Mouse (Mus musculus) lung, embryonic 16.5 days (tissue): ENCODE measurements around the gene Plscr3. TPM values are rescaled to one million over a fixed set of nuclear protein-coding genes. Genes with fewer than 3 reads are reported as not detected.
A peak's percentile ranks its signal among the peaks of the same experiment; 100 is the strongest.

ENCODE experiments used
- ATAC-seq: fragments of 200-750 bp; cut with Nextera tagmentation; 2 replicates; pipeline ENCODE4 v1.8.0; 2017; ENCODE audit warnings: low read depth, mild to moderate bottlenecking, moderate library complexity
- H3K27ac ChIP-seq: fragments of 300-500 bp; sonication (generic); 2 replicates; pipeline ENCODE4 v1.5.1; 2014; ENCODE audit warnings: mild to moderate bottlenecking, control low read depth, low read length
- H3K27me3 ChIP-seq: fragments of 300-500 bp; sonication (generic); 2 replicates; pipeline ENCODE4 v1.6.1; 2014; ENCODE audit warnings: low read depth, low read length, mixed read lengths; ENCODE audit not compliant: control insufficient read depth, insufficient read depth
- H3K36me3 ChIP-seq: fragments of 300-500 bp; sonication (generic); 2 replicates; pipeline ENCODE4 v1.6.1; 2014; ENCODE audit warnings: low read length; ENCODE audit not compliant: control insufficient read depth, insufficient read depth
- H3K4me1 ChIP-seq: fragments of 300-500 bp; sonication (generic); replicated peaks from 2 replicates; pipeline ENCODE4 v1.6.1; 2014; ENCODE audit warnings: low read length, mixed read lengths; ENCODE audit not compliant: control insufficient read depth, insufficient read depth
- H3K4me2 ChIP-seq: fragments of 300-500 bp; sonication (generic); 2 replicates; pipeline ENCODE4 v1.6.1; 2014; ENCODE audit warnings: low read depth, low read length, control low read depth
- H3K4me3 ChIP-seq: fragments of 300-500 bp; sonication (generic); 2 replicates; pipeline ENCODE4 v1.5.1; 2014; ENCODE audit warnings: mild to moderate bottlenecking, low read length, control low read depth
- H3K9ac ChIP-seq: fragments of 300-500 bp; sonication (generic); 2 replicates; pipeline ENCODE4 v1.6.1; 2014; ENCODE audit warnings: low read length, control low read depth
- H3K9me3 ChIP-seq: fragments of 300-500 bp; sonication (generic); 2 replicates; pipeline ENCODE4 v1.6.1; 2016; ENCODE audit warnings: low read length; ENCODE audit not compliant: control insufficient read depth
- WGBS: fragments of 180-500 bp; shearing (Covaris S2); extraction: QIAGEN DNeasy Blood & Tissue Kit; methylation state at CpG from one replicate; pipeline ENCODE4 v1.1.7; 2014; 5-methylcytosine and 5-hydroxymethylcytosine counted together
- polyA plus RNA-seq: library from polyadenylated mRNA; unstranded; fragments of >200 nt; fragmentation: Nextera tagmentation; extraction: Ambion mirVana; gene quantifications from 2 replicates; pipeline ENCODE4 v1.2.1, GENCODE M21; 2015

The Plscr3 gene
- polyA plus RNA-seq, 1 experiment from 2014 or later: 137 TPM

- H3K4me2 ChIP-seq: no peak overlapping the region
- WGBS: 92% methylated on average over 2 of the region's 2 CpGs
- H3K9me3 ChIP-seq: no peaks in the 10 kb centered on the region
- no peaks in the 10 kb centered on the region for H3K36me3 ChIP-seq
- no peak for ATAC-seq
- no peaks in the 10 kb centered on the region; the same call in 1 of the 2 replicates for H3K27me3 ChIP-seq
- H3K27ac ChIP-seq: no peak overlapping the region
- H3K9ac ChIP-seq: no peak overlapping the region
- H3K4me3 ChIP-seq: no peak overlapping the region
- H3K4me1 ChIP-seq: peaks cover under 1% of the 10 kb centered on the region
These were observed 24.3 kb downstream of the Plscr3 start for GRCm38 (mm10) chr11:69870289-69871069.

- no peaks in the 10 kb centered on the region for H3K27me3 ChIP-seq
- peaks cover 13% of the 10 kb centered on the region for H3K4me1 ChIP-seq
- no peak overlapping the region for H3K4me3 ChIP-seq
- no peaks in the 10 kb centered on the region for H3K9me3 ChIP-seq
- ATAC-seq: no peak
- no peak overlapping the region for H3K9ac ChIP-seq
- no peak overlapping the region for H3K4me2 ChIP-seq
- H3K36me3 ChIP-seq: no peaks in the 10 kb centered on the region
- no peak overlapping the region for H3K27ac ChIP-seq
- 80% methylated on average over 7 of the region's 7 CpGs for WGBS
These were observed 25.6 kb downstream of the Plscr3 start for GRCm38 (mm10) chr11:69871822-69872221.

GRCm38 (mm10) chr11:69872451-69872850 lies 26.3 kb downstream of the Plscr3 start:
- H3K4me1 ChIP-seq: peaks cover 19% of the 10 kb centered on the region
- H3K27ac ChIP-seq: no peak overlapping the region
- H3K9me3 ChIP-seq: no peaks in the 10 kb centered on the region
- 67% methylated on average over 4 of the region's 4 CpGs for WGBS
- no peak overlapping the region for H3K4me2 ChIP-seq
- H3K9ac ChIP-seq: no peak overlapping the region
- H3K36me3 ChIP-seq: no peaks in the 10 kb centered on the region
- ATAC-seq: no peak
- no peaks in the 10 kb centered on the region for H3K27me3 ChIP-seq
- no peak overlapping the region for H3K4me3 ChIP-seq

GRCm38 (mm10) chr11:69876186-69876585 lies 30.0 kb downstream of the Plscr3 start:
- Histone ChIP-seq H3K4me3 (no peak overlapping the region), H3K9ac (no peak overlapping the region), H3K9me3 (no peaks in the 10 kb centered on the region), H3K4me2 (no peak overlapping the region), H3K27me3 (no peaks in the 10 kb centered on the region), H3K4me1 (peaks cover 45% of the 10 kb centered on the region), H3K27ac (peak overlapping the region; percentile 72), H3K36me3 (no peaks in the 10 kb centered on the region)
- peak; percentile 18 for ATAC-seq
- 24% methylated on average over 7 of the region's 7 CpGs for WGBS

- peak; percentile 16 for ATAC-seq
- Histone ChIP-seq H3K9me3 (no peaks in the 10 kb centered on the region), H3K9ac (0 out of 2 replicates have a peak overlapping the region, but pooled peaks have one; percentile 13), H3K36me3 (no peaks in the 10 kb centered on the region), H3K4me1 (peaks cover 49% of the 10 kb centered on the region), H3K4me3 (no peak overlapping the region), H3K27me3 (no peaks in the 10 kb centered on the region), H3K27ac (peak overlapping the region; percentile 72), H3K4me2 (peak overlapping the region; percentile 36)
- 3% methylated on average over 12 of the region's 12 CpGs for WGBS
These were observed 30.7 kb downstream of the Plscr3 start for GRCm38 (mm10) chr11:69876867-69877266.

- H3K36me3 ChIP-seq: no peaks in the 10 kb centered on the region
- WGBS: 81% methylated on average over 11 of the region's 11 CpGs
- no peak within 1 kb of the TSS; the same call in 1 of the 2 replicates for H3K27ac ChIP-seq
- peak within 1 kb of the TSS; percentile 49; the same call in 1 of the 2 replicates for H3K9ac ChIP-seq
- H3K9me3 ChIP-seq: no peaks in the 10 kb centered on the region
- peak within 1 kb of the TSS; percentile 87 for H3K4me2 ChIP-seq
- H3K4me3 ChIP-seq: no peak within 1 kb of the TSS; the same call in 1 of the 2 replicates
- no peaks in the 10 kb centered on the region for H3K27me3 ChIP-seq
- no peak for ATAC-seq
- H3K4me1 ChIP-seq: peaks cover 49% of the 10 kb centered on the region
These were observed 31.7 kb downstream of the Plscr3 start, which contains the start of gene Tmem95 for GRCm38 (mm10) chr11:69877878-69878277. TSS of gene Tmem95 (minus strand) at chr11:69878018.

- Histone ChIP-seq H3K4me3 (no peak overlapping the region; the same call in 1 of the 2 replicates), H3K27me3 (no peaks in the 10 kb centered on the region), H3K4me2 (no peak overlapping the region), H3K9ac (peak overlapping the region; percentile 49; the same call in 1 of the 2 replicates), H3K27ac (no peak overlapping the region), H3K36me3 (no peaks in the 10 kb centered on the region), H3K4me1 (peaks cover 49% of the 10 kb centered on the region), H3K9me3 (no peaks in the 10 kb centered on the region)
- WGBS: 75% methylated on average over 3 of the region's 3 CpGs
- no peak for ATAC-seq
These were observed 32.2 kb downstream of the Plscr3 start for GRCm38 (mm10) chr11:69878399-69878798.

GRCm38 (mm10) chr11:69878952-69879351 lies 32.8 kb downstream of the Plscr3 start:
- Histone ChIP-seq H3K4me3 (peak overlapping the region; percentile 62), H3K27ac (no peak overlapping the region), H3K4me2 (peak overlapping the region; percentile 87), H3K9ac (peak overlapping the region; percentile 76), H3K36me3 (no peaks in the 10 kb centered on the region), H3K4me1 (peaks cover 49% of the 10 kb centered on the region), H3K9me3 (no peaks in the 10 kb centered on the region), H3K27me3 (no peaks in the 10 kb centered on the region)
- 80% methylated on average over 6 of the region's 6 CpGs for WGBS
- ATAC-seq: no peak

- Histone ChIP-seq H3K27me3 (no peaks in the 10 kb centered on the region), H3K9me3 (no peaks in the 10 kb centered on the region), H3K4me1 (peaks cover 53% of the 10 kb centered on the region), H3K27ac (no peak overlapping the region), H3K4me3 (peak overlapping the region; percentile 62), H3K9ac (peak overlapping the region; percentile 76), H3K4me2 (peak overlapping the region; percentile 87), H3K36me3 (no peaks in the 10 kb centered on the region)
- WGBS: 35% methylated on average over 15 of the region's 15 CpGs
- ATAC-seq: no peak
These were observed 33.5 kb downstream of the Plscr3 start for GRCm38 (mm10) chr11:69879711-69880110.
